ENCODE assay signal across 8 mouse cellular contexts in genomic region chr13:23310036-23310435, GRCm38 (mm10). TPM values are rescaled to one million over a fixed set of nuclear protein-coding genes. Genes with fewer than 3 reads are reported as not detected.
A peak's percentile ranks its signal among the peaks of the same experiment; 100 is the strongest.
DNase-seq lines count a peak whose midpoint lies in the region; ATAC-seq and TF ChIP-seq lines count a peak whose summit lies in the region.
"Had no signal": no experiment of that assay in that cellular context is flagged by ENCODE, and none has a peak within 500 bp of the region (broad histone marks: within the 10 kb centered on the region; RNA-seq: fewer than 3 reads in every experiment).

No protein-coding gene starts in this region.

- TF ChIP-seq EP300 in ES-Bruce4 (IDR thresholded peaks at IDR 0.05; ENCODE audit: insufficient read depth, low read depth, low read length), result no peak

- no peaks in the 10 kb centered on the region for H3K9me3 ChIP-seq in ES-Bruce4 (replicated peaks; ENCODE audit: control insufficient read depth, insufficient read depth, low read length, poor library complexity, severe bottlenecking)
- no peaks in the 10 kb centered on the region for H3K9me3 ChIP-seq in hindbrain, embryonic 11.5 days (ENCODE audit: control insufficient read depth, low read length)
- no peaks in the 10 kb centered on the region for H3K9me3 ChIP-seq in midbrain, embryonic 11.5 days (ENCODE audit: control insufficient read depth, low read length)

- H3K4me3 ChIP-seq in ES-Bruce4 (ENCODE audit: low read depth, low read length), result peak overlapping the region; percentile 45; the same call in 1 of the 2 replicates
- peak overlapping the region; percentile 35 for H3K4me3 ChIP-seq in hindbrain, embryonic 11.5 days (ENCODE audit: low read depth, low read length)
- H3K4me3 ChIP-seq in midbrain, embryonic 11.5 days (ENCODE audit: low read depth, low read length), result peak overlapping the region; percentile 31

- H3K27me3 ChIP-seq in ES-Bruce4 (ENCODE audit: control insufficient read depth, insufficient read depth, low read length, poor library complexity, severe bottlenecking), result no peaks in the 10 kb centered on the region
- peaks cover 42% of the 10 kb centered on the region for H3K27me3 ChIP-seq in hindbrain, embryonic 11.5 days (ENCODE audit: control insufficient read depth, insufficient read depth, low read length)
- H3K27me3 ChIP-seq in midbrain, embryonic 11.5 days (ENCODE audit: control insufficient read depth, insufficient read depth, low read length), result peaks cover 34% of the 10 kb centered on the region

- no peak for TF ChIP-seq POLR2A in ES-Bruce4 (IDR thresholded peaks at IDR 0.05; ENCODE audit: insufficient read depth, low read length)

- H3K4me1 ChIP-seq in ES-Bruce4 (ENCODE audit: control insufficient read depth, insufficient read depth, low read length), result no peaks in the 10 kb centered on the region
- H3K4me1 ChIP-seq in hindbrain, embryonic 11.5 days (replicated peaks; ENCODE audit: control insufficient read depth, insufficient read depth, low read length), result peaks cover 3% of the 10 kb centered on the region
- 0 out of 2 replicates have a peak, but pooled peaks cover 2% of the 10 kb centered on the region for H3K4me1 ChIP-seq in midbrain, embryonic 11.5 days (ENCODE audit: control insufficient read depth, insufficient read depth, low read length)

- no peak overlapping the region for H3K27ac ChIP-seq in ES-Bruce4 (ENCODE audit: insufficient read depth, low read length)
- no peak overlapping the region for H3K27ac ChIP-seq in hindbrain, embryonic 11.5 days (ENCODE audit: low read depth, low read length)
- H3K27ac ChIP-seq in midbrain, embryonic 11.5 days (ENCODE audit: low read depth, low read length), result no peak overlapping the region

- under 1% methylated on average over 11 of the region's 11 CpGs for WGBS in hindbrain, embryonic 11.5 days
- 1% methylated on average over 11 of the region's 11 CpGs for WGBS in midbrain, embryonic 11.5 days

- H3K36me3 ChIP-seq in ES-Bruce4 (ENCODE audit: control insufficient read depth, insufficient read depth, low read length, poor library complexity, severe bottlenecking), result no peaks in the 10 kb centered on the region
- H3K36me3 ChIP-seq in hindbrain, embryonic 11.5 days (ENCODE audit: control insufficient read depth, insufficient read depth, low read length), result no peaks in the 10 kb centered on the region
- H3K36me3 ChIP-seq in midbrain, embryonic 11.5 days (ENCODE audit: control insufficient read depth, insufficient read depth, low read length), result no peaks in the 10 kb centered on the region

- TF ChIP-seq CTCF in ES-Bruce4 (IDR thresholded peaks at IDR 0.05; ENCODE audit: low read depth, low read length), result no peak

- peak overlapping the region; percentile 64 for H3K4me2 ChIP-seq in hindbrain, embryonic 11.5 days (replicated peaks; ENCODE audit: low read depth, low read length)
- peak overlapping the region; percentile 66 for H3K4me2 ChIP-seq in midbrain, embryonic 11.5 days

- ATAC-seq in hindbrain, embryonic 11.5 days (ENCODE audit: low FRiP score), result no peak
- no peak for ATAC-seq in midbrain, embryonic 11.5 days (ENCODE audit: low FRiP score)
- no peak for ATAC-seq in megakaryocyte progenitor cell, adult 5-6 weeks (replicated peaks; ENCODE audit: poor library complexity)

- DNase-seq in R1 (ENCODE audit: low read depth, low spot score), result peak; percentile 34
- DNase-seq in hindbrain, embryonic 11.5 days (ENCODE audit: low spot score), result peak; percentile 70
- no peak for DNase-seq in midbrain, embryonic 11.5 days (ENCODE audit: low spot score, missing footprints)
- DNase-seq in thymus, postnatal 25 days, result no peak
- DNase-seq in layer of hippocampus, postnatal 36 days, result no peak
- DNase-seq: heart, postnatal 4 days had no signal

- H3K9ac ChIP-seq in ES-Bruce4 (ENCODE audit: low read depth, poor library complexity, severe bottlenecking), result peak overlapping the region; percentile 13
- no peak overlapping the region for H3K9ac ChIP-seq in hindbrain, embryonic 11.5 days (ENCODE audit: low read depth, low read length)
- H3K9ac ChIP-seq in midbrain, embryonic 11.5 days (ENCODE audit: low read length), result no peak overlapping the region

RNA-seq across cellular contexts. Expression of gene Zfp322a, which starts 59.0 kb away (rescaled TPM):
- 47.3 and 52.8 TPM in 2 replicates for polyA plus RNA-seq in ES-Bruce4 (2011; ENCODE audit: insufficient read depth, insufficient read length, low read depth, missing spikeins)
- 65.0 and 65.6 TPM in 2 replicates for polyA plus RNA-seq in hindbrain, embryonic 11.5 days (2014; fragmentation: Nextera tagmentation; extraction: Ambion mirVana)
- 69.4 and 77.9 TPM in 2 replicates for polyA plus RNA-seq in midbrain, embryonic 11.5 days (2014; fragmentation: Nextera tagmentation; extraction: Ambion mirVana)
- 21.9 and 24.3 TPM in 2 replicates for total RNA-seq in megakaryocyte progenitor cell, adult 5-6 weeks (2015)
- total RNA-seq in megakaryocyte progenitor cell, adult 5-6 weeks (2017), result 39.4 and 75.5 TPM in 2 replicates
- total RNA-seq in layer of hippocampus, postnatal 36 days (2021), result 10 to 100 TPM; 37.7 to 38.8 TPM

Comparison
In these comparisons a context has a peak if more than half of its experiments do, and no peak if none do; other contexts are left out.
1. DNase-seq: peak in R1 (single experiment) and hindbrain, embryonic 11.5 days (single experiment); none in midbrain, embryonic 11.5 days (single experiment), thymus, postnatal 25 days (single experiment) and layer of hippocampus, postnatal 36 days (0 of 2).
2. Peak in every context shown above with its lines, with median percentiles within 50 percentile points of each other: H3K4me3 ChIP-seq.